Comparison of ENCODE assay signal across 11 mouse cellular contexts in the genomic region with DNA sequence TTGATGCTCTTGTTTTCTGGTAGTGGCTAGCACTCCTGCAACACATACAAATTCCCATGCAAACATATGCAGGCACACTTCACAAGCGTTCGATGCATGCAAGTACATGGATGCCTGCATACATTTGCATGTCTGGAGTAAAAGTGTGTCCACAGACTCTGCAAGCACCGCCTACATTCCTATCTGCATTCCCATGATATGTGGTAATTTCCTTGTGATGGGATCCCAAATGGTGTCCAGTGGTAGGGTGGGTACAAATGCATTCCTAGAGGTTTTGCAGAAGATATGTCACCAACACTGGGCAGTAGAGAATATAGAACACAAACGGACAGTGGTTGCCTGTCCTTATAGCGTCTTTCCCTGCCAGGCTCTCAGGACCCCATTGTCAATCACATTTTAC.
"Had no signal": no experiment of that assay in that cellular context is flagged by ENCODE, and none has a peak within 500 bp of the region (broad histone marks: within the 10 kb centered on the region; RNA-seq: fewer than 3 reads in every experiment).

No protein-coding gene starts in this region.

- H3K9me3 ChIP-seq: kidney, embryonic 15.5 days; limb, embryonic 13.5 days; midbrain, embryonic 13.5 days; neural tube, embryonic 12.5 days had no signal

- H3K4me2 ChIP-seq: kidney, embryonic 15.5 days; limb, embryonic 13.5 days; midbrain, embryonic 13.5 days; neural tube, embryonic 12.5 days had no signal

- H3K4me1 ChIP-seq: midbrain, embryonic 13.5 days; neural tube, embryonic 12.5 days had no signal

- H3K27ac ChIP-seq: kidney, embryonic 15.5 days; limb, embryonic 13.5 days; liver, embryonic 14.5 days; midbrain, embryonic 13.5 days; neural tube, embryonic 12.5 days had no signal

- H3K27me3 ChIP-seq: kidney, embryonic 15.5 days; midbrain, embryonic 13.5 days; neural tube, embryonic 12.5 days had no signal

- DNase-seq: kidney, postnatal 14 days; left cerebral cortex, postnatal 4 days; lung, adult 18-20 months; retina, postnatal 1 day; right cerebral cortex, postnatal 14 days; thymus, postnatal 4 days had no signal

- H3K4me3 ChIP-seq: kidney, embryonic 15.5 days; limb, embryonic 13.5 days; midbrain, embryonic 13.5 days; neural tube, embryonic 12.5 days had no signal

- H3K9ac ChIP-seq: kidney, embryonic 15.5 days; limb, embryonic 13.5 days; liver, embryonic 14.5 days; midbrain, embryonic 13.5 days; neural tube, embryonic 12.5 days had no signal

- ATAC-seq: midbrain, embryonic 13.5 days had no signal

- H3K36me3 ChIP-seq: kidney, embryonic 15.5 days; limb, embryonic 13.5 days; midbrain, embryonic 13.5 days; neural tube, embryonic 12.5 days had no signal
